Mouse (Mus musculus): ENCODE data around the gene Copz1. TPM values are rescaled to one million over a fixed set of nuclear protein-coding genes. Genes with fewer than 3 reads are reported as not detected.
A peak's percentile ranks its signal among the peaks of the same experiment; 100 is the strongest.

The Copz1 gene
- polyA plus RNA-seq, 1 experiment: 129 TPM

DNA sequence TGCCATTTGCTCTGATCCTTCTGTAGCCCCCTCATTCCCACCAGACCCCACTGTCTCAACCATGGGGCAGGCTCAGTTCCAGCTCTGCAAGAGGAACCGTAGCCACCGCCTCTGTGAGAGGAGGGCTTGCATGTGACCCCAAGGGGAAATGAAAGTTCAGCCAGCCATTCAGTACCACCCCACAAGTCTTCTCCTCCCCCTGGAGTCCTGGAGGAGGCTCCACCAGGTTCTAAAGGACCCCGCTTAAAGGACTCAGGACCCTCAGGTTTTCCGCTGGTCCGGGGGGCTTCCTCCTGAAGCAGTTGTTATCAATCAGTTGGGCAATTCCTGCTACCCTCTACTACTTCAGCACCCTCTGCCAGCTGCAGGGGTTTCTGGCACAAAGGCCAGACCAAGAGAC, 61.2 kb downstream of the Copz1 start:
- Histone ChIP-seq H3K4me3 (ENCODE audit: insufficient read depth, low read length) (peak overlapping the region; percentile 70), H3K27ac (ENCODE audit: insufficient read depth, low read depth, low read length) (peak overlapping the region; percentile 97), H3K4me1 (ENCODE audit: control insufficient read depth, insufficient read depth, low read length) (peaks cover 41% of the 10 kb centered on the region)
- TF ChIP-seq POLR2A (IDR thresholded peaks at IDR 0.05; ENCODE audit: borderline replicate concordance, low read depth, low read length): no peak
- no peak for TF ChIP-seq CTCF (IDR thresholded peaks at IDR 0.05; ENCODE audit: low read depth, low read length)

DNA sequence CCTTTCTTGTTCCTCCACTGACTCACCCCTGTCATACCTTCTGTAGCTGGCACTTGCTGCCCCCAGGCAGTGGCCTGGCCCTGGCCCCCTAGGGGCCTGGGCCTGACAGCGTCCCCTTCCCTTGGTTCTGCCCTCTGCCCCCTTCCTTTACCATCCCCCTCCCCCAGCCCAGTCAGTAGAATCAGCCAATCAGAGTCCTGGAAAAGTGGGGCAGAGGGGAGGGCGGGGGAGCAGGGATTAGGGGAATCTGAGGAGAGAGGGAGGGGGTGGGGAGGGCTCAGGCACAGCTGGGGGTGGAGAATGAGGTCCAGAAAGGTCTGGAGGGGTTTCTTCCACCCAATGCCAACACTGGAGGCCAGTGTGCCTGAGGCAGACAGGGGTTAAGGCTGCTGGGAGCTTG, 61.7 kb downstream of the Copz1 start:
- Histone ChIP-seq H3K27ac (ENCODE audit: insufficient read depth, low read depth, low read length) (peak overlapping the region; percentile 97), H3K4me3 (ENCODE audit: insufficient read depth, low read length) (peak overlapping the region; percentile 70), H3K4me1 (ENCODE audit: control insufficient read depth, insufficient read depth, low read length) (peaks cover 45% of the 10 kb centered on the region)
- TF ChIP-seq CTCF (IDR thresholded peaks at IDR 0.05; ENCODE audit: low read depth, low read length) (no peak; the same call in 1 of the 2 replicates), POLR2A (IDR thresholded peaks at IDR 0.05; ENCODE audit: borderline replicate concordance, low read depth, low read length) (no peak)

GRCm38 (mm10) chr15:103335040-103335439, 62.5 kb downstream of the Copz1 start:
- H3K4me1 ChIP-seq (ENCODE audit: control insufficient read depth, insufficient read depth, low read length): peaks cover 41% of the 10 kb centered on the region
- no peak overlapping the region for H3K4me3 ChIP-seq (ENCODE audit: insufficient read depth, low read length)
- no peak for TF ChIP-seq CTCF (IDR thresholded peaks at IDR 0.05; ENCODE audit: low read depth, low read length)
- TF ChIP-seq POLR2A (IDR thresholded peaks at IDR 0.05; ENCODE audit: borderline replicate concordance, low read depth, low read length): no peak

DNA sequence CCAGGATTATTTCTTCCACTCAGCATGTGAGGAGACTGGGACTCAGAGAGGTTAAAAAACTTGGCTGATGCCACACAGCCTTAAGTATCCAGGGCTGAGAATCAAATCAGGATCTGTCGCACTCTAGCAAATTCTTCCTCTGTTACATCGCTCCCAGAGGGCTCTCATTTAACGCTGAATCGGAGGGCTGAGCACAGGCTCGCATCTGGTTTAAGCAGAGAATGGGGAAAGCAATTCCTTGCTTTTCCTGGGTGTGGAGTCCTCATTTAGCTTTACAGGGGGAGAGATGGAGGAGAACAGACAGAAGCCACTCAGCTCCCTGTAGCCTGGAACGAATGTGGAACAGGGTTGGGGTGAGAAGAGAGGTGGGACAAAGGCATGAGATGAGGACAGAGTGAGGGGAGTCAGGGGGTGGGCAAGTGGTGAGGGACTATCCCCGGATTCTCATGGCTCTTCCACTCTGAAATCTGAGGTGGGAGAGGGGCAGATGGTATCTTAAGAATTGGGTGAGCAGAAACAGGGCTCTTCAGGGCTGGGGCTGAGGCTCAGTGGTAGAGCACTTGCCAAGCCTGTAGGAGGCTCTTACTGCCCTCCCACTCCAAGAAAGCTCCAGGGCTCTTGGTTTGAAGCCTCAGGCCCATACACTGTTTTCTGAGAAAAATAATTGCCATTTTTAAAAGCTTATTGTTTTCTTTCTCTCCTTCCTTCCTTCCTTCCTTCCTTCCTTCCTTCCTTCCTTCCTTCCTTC, 63.1 kb downstream of the Copz1 start:
- TF ChIP-seq POLR2A (IDR thresholded peaks at IDR 0.05; ENCODE audit: borderline replicate concordance, low read depth, low read length) (no peak), CTCF (IDR thresholded peaks at IDR 0.05; ENCODE audit: low read depth, low read length) (no peak)
- Histone ChIP-seq H3K4me3 (ENCODE audit: insufficient read depth, low read length) (no peak overlapping the region), H3K4me1 (ENCODE audit: control insufficient read depth, insufficient read depth, low read length) (peaks cover 42% of the 10 kb centered on the region), H3K27ac (ENCODE audit: insufficient read depth, low read depth, low read length) (no peak overlapping the region)

More at GRCm38 (mm10) chr15:103335040-103335439, 62.5 kb downstream of the Copz1 start:
- H3K27ac ChIP-seq (ENCODE audit: insufficient read depth, low read depth, low read length): peak overlapping the region; percentile 97; the same call in 1 of the 2 replicates

GRCm38 (mm10) chr15:103336996-103337667, 64.6 kb downstream of the Copz1 start:
- TF ChIP-seq POLR2A (IDR thresholded peaks at IDR 0.05; ENCODE audit: borderline replicate concordance, low read depth, low read length) (no peak), CTCF (IDR thresholded peaks at IDR 0.05; ENCODE audit: low read depth, low read length) (no peak)
- H3K4me1 ChIP-seq (ENCODE audit: control insufficient read depth, insufficient read depth, low read length): peaks cover 35% of the 10 kb centered on the region
- H3K4me3 ChIP-seq (ENCODE audit: insufficient read depth, low read length): no peak overlapping the region
- H3K27ac ChIP-seq (ENCODE audit: insufficient read depth, low read depth, low read length): no peak overlapping the region

DNA sequence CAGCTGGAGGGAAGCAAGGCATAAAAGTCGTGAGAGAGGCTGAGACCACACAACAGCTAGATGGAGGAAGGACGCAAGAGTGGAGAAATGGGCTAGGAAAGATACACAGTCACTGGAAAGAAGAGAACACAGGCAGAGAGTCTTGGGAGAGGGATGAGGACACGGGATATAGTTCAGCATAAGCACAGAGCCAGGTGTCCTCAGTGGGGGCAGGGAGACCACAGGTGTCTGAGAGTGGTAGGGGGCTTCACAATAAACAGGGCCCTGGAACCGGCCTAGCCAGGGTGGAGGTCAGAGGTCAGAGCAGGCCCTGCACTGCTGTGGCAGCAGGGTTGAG, 66.3 kb downstream of the Copz1 start:
- 0 out of 2 replicates have a peak overlapping the region, but pooled peaks have one; percentile 67 for H3K4me3 ChIP-seq (ENCODE audit: insufficient read depth, low read length)
- H3K27ac ChIP-seq (ENCODE audit: insufficient read depth, low read depth, low read length): no peak overlapping the region
- TF ChIP-seq POLR2A (IDR thresholded peaks at IDR 0.05; ENCODE audit: borderline replicate concordance, low read depth, low read length) (no peak), CTCF (IDR thresholded peaks at IDR 0.05; ENCODE audit: low read depth, low read length) (no peak)
- peaks cover 35% of the 10 kb centered on the region for H3K4me1 ChIP-seq (ENCODE audit: control insufficient read depth, insufficient read depth, low read length)

DNA sequence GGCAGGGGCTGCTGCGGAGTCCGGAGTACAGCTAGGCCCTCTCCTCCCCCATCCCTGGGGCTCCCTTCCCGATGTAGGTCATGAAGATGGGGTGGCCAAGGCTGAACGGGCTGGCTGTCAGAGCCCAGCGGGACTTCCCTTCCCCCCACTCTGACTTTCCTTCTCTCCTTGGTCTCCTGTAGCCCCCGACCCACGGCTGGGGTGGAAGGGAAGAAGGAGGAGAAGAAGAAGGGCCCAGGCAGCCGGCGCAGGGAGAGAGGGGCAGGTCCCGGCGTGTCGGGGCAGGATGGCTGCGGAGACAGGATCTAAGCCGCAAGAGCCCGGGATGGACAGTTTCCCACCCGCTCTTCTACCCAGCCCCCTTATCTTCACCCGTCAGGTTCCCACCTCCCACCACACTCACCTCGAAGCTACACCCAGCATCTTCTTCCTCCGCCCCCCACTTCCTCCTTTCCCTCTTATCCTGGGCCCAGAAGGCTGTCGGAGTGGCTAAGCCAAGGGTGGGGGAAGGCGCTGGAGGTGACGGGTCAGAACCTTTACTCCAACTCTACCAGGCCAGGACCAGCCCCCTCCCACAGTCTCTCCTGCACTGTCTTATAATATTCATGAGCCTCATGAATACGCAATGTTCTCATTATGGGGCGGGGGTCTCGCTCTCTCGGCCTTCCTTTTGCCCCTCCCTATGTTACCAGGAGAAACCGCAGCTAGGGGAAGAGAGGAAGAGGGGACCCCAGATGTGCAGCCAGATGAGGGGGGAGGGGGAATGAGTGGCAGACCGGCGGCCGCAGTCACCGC, 66.8 kb downstream of the Copz1 start:
- Histone ChIP-seq H3K4me1 (ENCODE audit: control insufficient read depth, insufficient read depth, low read length) (peaks cover 32% of the 10 kb centered on the region), H3K4me3 (ENCODE audit: insufficient read depth, low read length) (peak overlapping the region; percentile 67), H3K27ac (ENCODE audit: insufficient read depth, low read depth, low read length) (no peak overlapping the region)
- TF ChIP-seq CTCF (IDR thresholded peaks at IDR 0.05; ENCODE audit: low read depth, low read length): no peak
- TF ChIP-seq POLR2A (IDR thresholded peaks at IDR 0.05; ENCODE audit: borderline replicate concordance, low read depth, low read length): no peak

- peaks cover 26% of the 10 kb centered on the region for H3K4me1 ChIP-seq (ENCODE audit: control insufficient read depth, insufficient read depth, low read length)
- TF ChIP-seq POLR2A (IDR thresholded peaks at IDR 0.05; ENCODE audit: borderline replicate concordance, low read depth, low read length) (no peak), CTCF (IDR thresholded peaks at IDR 0.05; ENCODE audit: low read depth, low read length) (0 out of 2 replicates have a peak, but pooled peaks have one; percentile 34)
- no peak within 1 kb of the TSS for H3K27ac ChIP-seq (ENCODE audit: insufficient read depth, low read depth, low read length)
- H3K4me3 ChIP-seq (ENCODE audit: insufficient read depth, low read length): peak within 1 kb of the TSS; percentile 67
These were observed 67.4 kb downstream of the Copz1 start, which contains the start of gene Zfp385a for GRCm38 (mm10) chr15:103339961-103340337. Gene Zfp385a, minus strand, starts transcription at chr15:103340093.

DNA sequence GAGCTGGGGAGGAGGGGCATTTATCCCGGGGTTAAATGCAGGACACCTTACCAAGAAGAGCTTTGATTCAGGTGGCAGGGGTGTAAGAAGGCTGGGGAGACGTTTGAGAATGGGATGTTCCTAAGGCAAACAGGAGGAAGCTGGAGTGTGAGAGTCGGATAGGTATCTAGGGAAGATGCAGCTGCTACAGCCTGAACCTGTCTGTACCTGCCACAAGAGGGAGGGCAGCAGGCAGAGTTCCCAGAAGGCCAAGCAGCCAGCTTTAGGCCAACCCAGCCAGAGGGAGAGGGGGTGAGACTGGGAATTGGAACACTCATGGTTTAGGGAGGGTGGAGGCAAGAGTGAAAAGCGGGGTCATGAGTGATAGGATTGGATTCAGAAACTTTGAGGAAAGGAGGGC, 68.3 kb downstream of the Copz1 start:
- no peak overlapping the region for H3K4me3 ChIP-seq (ENCODE audit: insufficient read depth, low read length)
- H3K4me1 ChIP-seq (ENCODE audit: control insufficient read depth, insufficient read depth, low read length): peaks cover 17% of the 10 kb centered on the region
- no peak overlapping the region for H3K27ac ChIP-seq (ENCODE audit: insufficient read depth, low read depth, low read length)
- TF ChIP-seq CTCF (IDR thresholded peaks at IDR 0.05; ENCODE audit: low read depth, low read length) (no peak), POLR2A (IDR thresholded peaks at IDR 0.05; ENCODE audit: borderline replicate concordance, low read depth, low read length) (no peak)

Data from bone marrow macrophage, adult 2 months (primary cell).